Mouse (Mus musculus) limb, embryonic 13.5 days (tissue): Measurements from ENCODE around the gene Mrpl2. TPM values are rescaled to one million over a fixed set of nuclear protein-coding genes. Genes with fewer than 3 reads are reported as not detected.

Source experiments
- ATAC-seq: fragments of 200-750 bp; cut with Nextera tagmentation; 2 replicates; pipeline ENCODE4 v1.8.0; 2017; ENCODE audit warnings: low read depth, moderate number of reproducible peaks, moderate TSS enrichment; ENCODE audit not compliant: low FRiP score
- H3K27ac ChIP-seq: fragments of 300-500 bp; sonication (generic); 2 replicates; pipeline ENCODE4 v1.5.1; 2015; ENCODE audit warnings: inconsistent platforms, mild to moderate bottlenecking, moderate library complexity
- H3K27me3 ChIP-seq: fragments of 300-500 bp; sonication (generic); 2 replicates; pipeline ENCODE4 v1.6.1; 2015; ENCODE audit warnings: mild to moderate bottlenecking, inconsistent platforms
- H3K36me3 ChIP-seq: fragments of 300-500 bp; sonication (generic); 2 replicates; pipeline ENCODE4 v1.6.1; 2015; ENCODE audit warnings: inconsistent platforms, mild to moderate bottlenecking, moderate library complexity
- H3K4me1 ChIP-seq: fragments of 300-500 bp; sonication (generic); 2 replicates; pipeline ENCODE4 v1.6.1; 2015; ENCODE audit warnings: inconsistent platforms
- H3K4me2 ChIP-seq: fragments of 300-500 bp; sonication (generic); replicated peaks from 2 replicates; pipeline ENCODE4 v1.6.1; 2015; ENCODE audit warnings: inconsistent platforms, mild to moderate bottlenecking, moderate library complexity
- H3K4me3 ChIP-seq: fragments of 300-500 bp; sonication (generic); 2 replicates; pipeline ENCODE4 v1.5.1; 2015; ENCODE audit warnings: moderate library complexity, mild to moderate bottlenecking, inconsistent platforms
- H3K9ac ChIP-seq: fragments of 300-500 bp; sonication (generic); 2 replicates; pipeline ENCODE4 v1.6.1; 2015; ENCODE audit warnings: mild to moderate bottlenecking, inconsistent platforms
- H3K9me3 ChIP-seq: fragments of 300-500 bp; sonication (generic); 2 replicates; pipeline ENCODE4 v1.6.1; 2016; ENCODE audit warnings: inconsistent platforms
- WGBS: fragments of 180-500 bp; shearing (Covaris S2); methylation state at CpG from one replicate; pipeline ENCODE4 v1.1.7; 2015; 5-methylcytosine and 5-hydroxymethylcytosine counted together
- polyA plus RNA-seq: library from polyadenylated mRNA; unstranded; fragments of >200 nt; fragmentation: Nextera tagmentation; extraction: Ambion mirVana; gene quantifications from 2 replicates; pipeline ENCODE4 v1.2.1, GENCODE M21; 2015

The Mrpl2 gene
- polyA plus RNA-seq, 1 experiment from 2014 or later = 106 TPM

DNA sequence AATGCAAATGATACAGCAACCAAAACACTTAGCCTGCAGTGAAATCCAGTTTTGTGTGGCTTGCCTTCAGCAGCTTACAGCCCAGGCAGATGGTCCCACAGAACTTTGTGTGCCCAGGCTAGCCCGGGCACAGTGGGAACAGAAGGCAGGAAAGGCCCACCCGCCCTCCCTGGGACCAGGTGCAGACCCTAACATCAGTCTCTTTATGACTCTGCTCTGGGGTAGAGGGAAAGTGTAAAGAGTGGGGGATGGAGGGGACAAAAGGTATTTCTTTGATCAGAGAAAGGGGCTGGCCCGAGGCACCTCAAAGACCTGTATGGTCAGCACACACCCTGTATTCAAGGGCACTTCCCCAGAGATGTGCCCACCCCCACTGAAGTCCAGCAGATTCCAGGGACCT is 32.8 kb upstream of the Mrpl2 start:
- Histone ChIP-seq H3K27ac (peak overlapping the region; percentile 79), H3K27me3 (no peaks in the 10 kb centered on the region), H3K9me3 (no peaks in the 10 kb centered on the region), H3K4me2 (peak overlapping the region; percentile 40), H3K36me3 (0 out of 2 replicates have a peak, but pooled peaks cover 3% of the 10 kb centered on the region), H3K4me3 (no peak overlapping the region), H3K9ac (no peak overlapping the region), H3K4me1 (peaks cover 83% of the 10 kb centered on the region)
- 11% methylated on average over 3 of the region's 3 CpGs for WGBS
- ATAC-seq = no peak

DNA sequence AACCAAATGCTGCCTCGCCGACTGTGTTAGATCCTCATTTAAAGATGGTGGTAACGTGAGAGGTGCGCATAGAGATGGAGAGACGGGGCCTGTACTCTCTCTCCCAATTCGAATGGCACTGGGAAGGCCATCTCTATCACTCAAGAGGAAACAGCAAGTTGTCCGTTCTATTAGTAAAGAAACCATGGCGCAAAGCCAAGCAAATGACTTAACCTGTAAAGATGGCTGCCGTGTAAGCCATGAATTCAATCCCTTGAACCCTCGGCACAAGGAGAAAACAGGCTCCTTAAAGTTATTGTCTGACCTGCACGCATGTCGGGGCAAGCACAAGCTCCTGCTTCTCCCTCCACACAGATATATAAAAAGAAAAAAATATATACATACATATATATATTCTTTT is 28.2 kb upstream of the Mrpl2 start:
- Histone ChIP-seq H3K9me3 (no peaks in the 10 kb centered on the region), H3K36me3 (no peaks in the 10 kb centered on the region), H3K4me3 (peak overlapping the region; percentile 24), H3K4me2 (peak overlapping the region; percentile 65), H3K9ac (no peak overlapping the region), H3K27me3 (no peaks in the 10 kb centered on the region), H3K4me1 (peaks cover 94% of the 10 kb centered on the region), H3K27ac (peak overlapping the region; percentile 97)
- 6% methylated on average over 12 of the region's 12 CpGs for WGBS
- ATAC-seq = no peak

DNA sequence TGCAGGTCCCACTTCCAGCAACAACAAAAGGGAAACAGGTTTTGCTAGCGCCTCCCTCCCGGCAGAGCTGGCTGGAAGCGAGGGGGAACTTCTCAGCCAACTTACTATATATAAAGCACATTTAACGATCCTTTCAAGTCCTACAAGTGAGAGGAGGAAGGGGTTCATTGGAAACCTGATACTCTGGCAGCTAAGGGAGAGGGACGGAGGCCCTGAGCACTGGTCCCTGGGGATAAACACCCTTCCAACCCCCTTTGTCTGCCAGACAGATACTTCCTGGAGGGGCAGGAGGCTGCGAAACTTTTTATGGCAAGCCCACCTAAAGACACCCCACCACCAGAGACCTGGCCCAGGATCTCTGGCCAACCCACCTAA is 27.6 kb upstream of the Mrpl2 start:
- H3K9ac ChIP-seq = 0 out of 2 replicates have a peak overlapping the region, but pooled peaks have one; percentile 62
- under 1% methylated on average over 6 of the region's 6 CpGs for WGBS
- H3K36me3 ChIP-seq = no peaks in the 10 kb centered on the region
- H3K4me2 ChIP-seq = peak overlapping the region; percentile 65
- H3K4me1 ChIP-seq = peaks cover 94% of the 10 kb centered on the region
- ATAC-seq = peak; percentile 68
- H3K27me3 ChIP-seq = no peaks in the 10 kb centered on the region
- H3K27ac ChIP-seq = peak overlapping the region; percentile 97
- no peaks in the 10 kb centered on the region for H3K9me3 ChIP-seq
- peak overlapping the region; percentile 24 for H3K4me3 ChIP-seq

GRCm38 (mm10) chr17:46618769-46619682 is 27.0 kb upstream of the Mrpl2 start:
- Histone ChIP-seq H3K27me3 (no peaks in the 10 kb centered on the region), H3K9me3 (no peaks in the 10 kb centered on the region), H3K36me3 (no peaks in the 10 kb centered on the region), H3K4me2 (peak overlapping the region; percentile 65), H3K4me3 (peak overlapping the region; percentile 24), H3K4me1 (peaks cover 94% of the 10 kb centered on the region), H3K9ac (peak overlapping the region; percentile 62), H3K27ac (peak overlapping the region; percentile 97)
- WGBS = 5% methylated on average over 27 of the region's 27 CpGs
- peak; percentile 55 for ATAC-seq

GRCm38 (mm10) chr17:46619683-46620357 is 26.2 kb upstream of the Mrpl2 start:
- Histone ChIP-seq H3K9ac (peak overlapping the region; percentile 62; the same call in 1 of the 2 replicates), H3K4me3 (peak overlapping the region; percentile 24), H3K27me3 (no peaks in the 10 kb centered on the region), H3K27ac (peak overlapping the region; percentile 97), H3K4me2 (peak overlapping the region; percentile 65), H3K9me3 (no peaks in the 10 kb centered on the region), H3K4me1 (peaks cover 95% of the 10 kb centered on the region), H3K36me3 (no peaks in the 10 kb centered on the region)
- ATAC-seq = no peak
- WGBS = 19% methylated on average over 16 of the region's 16 CpGs

GRCm38 (mm10) chr17:46621324-46621723 is 24.7 kb upstream of the Mrpl2 start:
- H3K4me3 ChIP-seq = 0 out of 2 replicates have a peak overlapping the region, but pooled peaks have one; percentile 8
- H3K9ac ChIP-seq = peak overlapping the region; percentile 39; the same call in 1 of the 2 replicates
- WGBS = 26% methylated on average over 15 of the region's 15 CpGs
- H3K4me2 ChIP-seq = peak overlapping the region; percentile 65
- H3K9me3 ChIP-seq = no peaks in the 10 kb centered on the region
- ATAC-seq = no peak
- H3K27ac ChIP-seq = peak overlapping the region; percentile 55
- no peaks in the 10 kb centered on the region for H3K36me3 ChIP-seq
- H3K27me3 ChIP-seq = no peaks in the 10 kb centered on the region
- H3K4me1 ChIP-seq = peaks cover 99% of the 10 kb centered on the region

GRCm38 (mm10) chr17:46622269-46622668 is 23.8 kb upstream of the Mrpl2 start:
- 75% methylated on average over 11 of the region's 11 CpGs for WGBS
- H3K4me1 ChIP-seq = peaks cover 100% of the 10 kb centered on the region

DNA sequence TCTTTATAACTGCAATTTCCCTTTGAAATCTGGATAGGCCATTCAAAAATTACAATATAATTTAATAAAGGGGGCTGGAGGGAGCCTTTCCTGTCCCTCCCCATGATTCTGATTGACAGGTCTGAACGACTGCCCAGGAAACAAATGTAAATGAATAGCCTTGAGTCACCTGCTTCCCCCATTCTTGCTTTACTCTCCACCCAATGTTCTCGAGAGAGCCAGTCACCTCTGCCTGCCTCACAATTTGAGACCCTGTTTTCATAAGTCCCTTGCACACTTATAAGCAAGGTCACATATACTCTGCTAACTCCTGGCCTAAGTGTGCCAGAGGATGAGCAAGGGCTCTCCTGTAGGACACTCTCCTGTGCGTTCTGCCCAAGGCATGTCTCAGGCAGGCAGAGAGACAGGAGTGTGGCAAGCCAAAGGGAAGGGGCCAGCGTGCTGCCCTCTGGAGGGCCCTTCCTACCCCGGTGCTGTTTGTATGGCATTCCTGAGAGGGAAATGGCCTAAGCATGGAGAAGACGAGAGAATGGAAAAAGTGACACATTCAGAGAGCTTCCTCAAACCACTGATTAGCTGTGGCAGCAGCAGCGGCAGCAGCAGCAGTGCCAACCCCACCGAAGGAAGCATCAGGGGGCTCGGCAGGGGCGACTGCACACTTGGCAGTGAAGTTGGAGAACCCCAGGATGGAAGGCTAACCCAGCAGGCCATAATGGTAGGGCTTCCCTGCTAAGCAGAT is 22.0 kb upstream of the Mrpl2 start:
- H3K9ac ChIP-seq = peak overlapping the region; percentile 48
- peaks cover 92% of the 10 kb centered on the region for H3K4me1 ChIP-seq
- no peak for ATAC-seq
- 23% methylated on average over 10 of the region's 10 CpGs for WGBS
- H3K4me2 ChIP-seq = peak overlapping the region; percentile 57
- H3K4me3 ChIP-seq = peak overlapping the region; percentile 14
- H3K27me3 ChIP-seq = no peaks in the 10 kb centered on the region
- H3K27ac ChIP-seq = peak overlapping the region; percentile 55
- H3K36me3 ChIP-seq = no peaks in the 10 kb centered on the region
- H3K9me3 ChIP-seq = no peaks in the 10 kb centered on the region

More at GRCm38 (mm10) chr17:46622269-46622668, 23.8 kb upstream of the Mrpl2 start:
- Histone ChIP-seq H3K9me3 (no peaks in the 10 kb centered on the region), H3K9ac (no peak overlapping the region), H3K4me3 (no peak overlapping the region), H3K27ac (no peak overlapping the region; the same call in 1 of the 2 replicates), H3K36me3 (no peaks in the 10 kb centered on the region), H3K4me2 (peak overlapping the region; percentile 16; the same call in 1 of the 2 replicates), H3K27me3 (no peaks in the 10 kb centered on the region)
- no peak for ATAC-seq

DNA sequence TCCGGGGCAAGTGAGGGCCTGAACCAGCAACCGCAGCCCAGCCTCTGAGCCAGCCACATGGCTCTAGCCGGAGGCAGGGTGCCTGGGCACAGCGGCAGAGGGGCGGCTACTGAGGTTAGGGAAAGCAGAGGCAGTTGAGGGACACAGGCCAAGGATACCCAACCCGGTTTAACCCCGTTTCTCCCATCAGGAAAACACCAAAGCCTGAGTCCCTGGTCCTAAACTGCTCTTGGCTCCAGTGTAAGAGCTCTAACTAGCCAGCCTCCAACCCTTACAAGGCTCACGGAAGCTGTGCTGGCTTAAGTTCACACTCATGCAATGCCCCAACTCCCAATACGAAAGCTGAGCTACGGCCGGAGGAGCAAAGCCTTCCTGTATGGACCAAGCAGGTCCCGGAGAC is 21.4 kb upstream of the Mrpl2 start:
- ATAC-seq = no peak
- H3K4me3 ChIP-seq = peak overlapping the region; percentile 14
- no peaks in the 10 kb centered on the region for H3K27me3 ChIP-seq
- 44% methylated on average over 12 of the region's 12 CpGs for WGBS
- peaks cover 87% of the 10 kb centered on the region for H3K4me1 ChIP-seq
- H3K27ac ChIP-seq = peak overlapping the region; percentile 55
- H3K9ac ChIP-seq = peak overlapping the region; percentile 48
- H3K36me3 ChIP-seq = no peaks in the 10 kb centered on the region
- H3K9me3 ChIP-seq = no peaks in the 10 kb centered on the region
- peak overlapping the region; percentile 57 for H3K4me2 ChIP-seq

GRCm38 (mm10) chr17:46627409-46627808 is 18.6 kb upstream of the Mrpl2 start:
- Histone ChIP-seq H3K4me1 (peaks cover 81% of the 10 kb centered on the region), H3K9ac (peak overlapping the region; percentile 92), H3K9me3 (no peaks in the 10 kb centered on the region), H3K27me3 (no peaks in the 10 kb centered on the region), H3K4me3 (peak overlapping the region; percentile 70), H3K4me2 (peak overlapping the region; percentile 89), H3K36me3 (peaks cover 12% of the 10 kb centered on the region), H3K27ac (peak overlapping the region; percentile 63)
- WGBS = 8% methylated on average over 6 of the region's 6 CpGs
- ATAC-seq = no peak

- WGBS = 1% methylated on average over 13 of the region's 13 CpGs
- Histone ChIP-seq H3K4me3 (peak overlapping the region; percentile 70), H3K36me3 (peaks cover 22% of the 10 kb centered on the region), H3K27me3 (no peaks in the 10 kb centered on the region), H3K4me2 (peak overlapping the region; percentile 89), H3K9me3 (no peaks in the 10 kb centered on the region), H3K4me1 (peaks cover 71% of the 10 kb centered on the region), H3K27ac (peak overlapping the region; percentile 92), H3K9ac (peak overlapping the region; percentile 92)
- ATAC-seq = no peak
Observed at GRCm38 (mm10) chr17:46628471-46628790, 17.6 kb upstream of the Mrpl2 start.
